Mouse (Mus musculus) embryonic fibroblast, embryonic 13.5 days (primary cell): ENCODE measurements around the gene Ptprq. TPM values are rescaled to one million over a fixed set of nuclear protein-coding genes. Genes with fewer than 3 reads are reported as not detected.

ENCODE experiments used
- H3K27ac ChIP-seq: 2 replicates; pipeline ENCODE4 v1.5.1; 2012; ENCODE audit warnings: low read length, control low read depth, inconsistent platforms; ENCODE audit not compliant: insufficient read depth
- H3K4me1 ChIP-seq: 2 replicates; pipeline ENCODE4 v1.6.1; 2011; ENCODE audit warnings: low read length; ENCODE audit not compliant: control insufficient read depth, insufficient read depth
- H3K4me3 ChIP-seq: 2 replicates; pipeline ENCODE4 v1.5.1; 2011; ENCODE audit warnings: mild to moderate bottlenecking, control low read depth, low read length; ENCODE audit not compliant: insufficient read depth
- CTCF ChIP-seq: IDR thresholded peaks from 2 replicates; pipeline ENCODE4 v1.5.1; 2011; ENCODE audit warnings: mild to moderate bottlenecking, control low read depth, low read length, moderate library complexity, borderline replicate concordance; ENCODE audit not compliant: insufficient read depth
- POLR2A ChIP-seq: IDR thresholded peaks from 2 replicates; pipeline ENCODE4 v1.6.1; 2011; ENCODE audit warnings: low read depth, mild to moderate bottlenecking, control low read depth, low read length, moderate library complexity
- polyA plus RNA-seq: library from polyadenylated mRNA; stranded (reverse); fragments of >200 nt; gene quantifications from 2 replicates; pipeline ENCODE4 v1.2.4, GENCODE M21; 2011; ENCODE audit warnings: low read depth; ENCODE audit not compliant: missing spikeins, insufficient read length

Ptprq gene
- polyA plus RNA-seq, 1 experiment = 1.3 TPM

DNA sequence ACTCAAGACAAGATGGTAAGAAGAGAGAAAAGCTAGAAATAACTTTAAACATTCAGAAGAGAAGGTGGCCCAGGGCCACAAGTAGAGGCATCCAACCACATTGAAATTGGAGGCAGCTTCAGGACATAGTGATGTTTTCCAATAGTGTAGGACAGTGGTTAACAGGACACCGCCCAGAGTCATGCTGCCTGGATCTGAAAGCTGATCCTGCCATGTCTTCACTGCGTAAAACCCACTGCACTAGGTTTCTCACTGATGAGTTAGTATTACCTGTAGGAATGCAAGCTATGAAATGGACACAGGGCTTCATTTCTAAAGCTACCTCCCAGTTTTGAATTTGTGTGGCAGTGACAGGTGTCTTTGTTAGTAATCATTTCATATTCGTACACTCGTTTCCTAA, 151.6 kb downstream of the Ptprq start:
- no peak for TF ChIP-seq CTCF
- no peak overlapping the region for H3K4me3 ChIP-seq
- H3K4me1 ChIP-seq = no peaks in the 10 kb centered on the region

GRCm38 (mm10) chr10:107562875-107563274, 157.0 kb downstream of the Ptprq start:
- TF ChIP-seq CTCF (no peak), POLR2A (no peak)
- H3K4me3 ChIP-seq = no peak overlapping the region
- no peaks in the 10 kb centered on the region for H3K4me1 ChIP-seq
- no peak overlapping the region for H3K27ac ChIP-seq

More for the DNA sequence above, 151.6 kb downstream of the Ptprq start:
- no peak overlapping the region for H3K27ac ChIP-seq

DNA sequence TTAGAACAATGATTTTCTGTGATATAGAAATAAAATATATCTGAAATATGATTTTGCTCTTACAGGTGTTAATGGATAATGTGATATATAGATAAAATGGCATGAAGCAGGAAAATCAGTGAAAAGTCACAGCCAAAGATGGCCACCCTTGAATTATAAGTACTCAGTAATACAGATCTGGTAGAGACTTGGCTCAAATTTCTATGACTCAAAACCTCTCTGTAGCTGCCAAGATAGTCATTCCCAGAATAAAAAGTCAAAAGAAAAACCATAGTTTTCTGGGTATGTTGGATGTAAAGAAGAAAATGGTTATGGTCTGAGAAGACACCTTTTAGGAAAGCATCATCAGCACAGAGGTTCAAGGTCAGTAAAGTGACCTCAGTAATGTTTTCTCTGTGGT, 159.0 kb downstream of the Ptprq start:
- no peak overlapping the region for H3K4me3 ChIP-seq
- TF ChIP-seq CTCF (no peak), POLR2A (no peak)

GRCm38 (mm10) chr10:107543026-107543425, 176.8 kb downstream of the Ptprq start:
- Histone ChIP-seq H3K27ac (no peak overlapping the region), H3K4me3 (no peak overlapping the region), H3K4me1 (no peaks in the 10 kb centered on the region)
- TF ChIP-seq CTCF (no peak), POLR2A (no peak)

More for the DNA sequence above, 159.0 kb downstream of the Ptprq start:
- Histone ChIP-seq H3K27ac (no peak overlapping the region), H3K4me1 (no peaks in the 10 kb centered on the region)

DNA sequence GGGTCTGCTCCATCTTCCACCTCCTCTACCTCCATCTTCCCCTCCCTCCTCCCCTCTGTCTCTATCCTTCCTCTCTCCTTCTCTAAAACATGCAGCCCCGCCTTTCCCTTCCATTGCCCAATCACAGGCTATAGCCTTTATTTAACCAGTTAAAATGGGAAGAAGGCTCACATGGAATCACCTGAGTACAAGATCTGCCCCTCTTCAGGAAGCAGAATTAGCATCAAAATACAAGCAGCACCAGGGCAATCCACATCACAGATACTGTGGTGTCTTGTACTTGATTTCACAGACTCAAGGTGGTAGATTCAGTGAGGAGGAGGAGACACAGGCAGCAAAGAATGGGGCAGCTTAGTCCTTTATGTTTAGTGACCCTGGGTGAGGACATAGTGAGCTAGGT, 191.1 kb downstream of the Ptprq start:
- Histone ChIP-seq H3K4me1 (no peaks in the 10 kb centered on the region), H3K27ac (no peak overlapping the region), H3K4me3 (no peak overlapping the region)
- no peak for TF ChIP-seq CTCF
- no peak for TF ChIP-seq POLR2A

GRCm38 (mm10) chr10:107519216-107519615, 200.6 kb downstream of the Ptprq start:
- Histone ChIP-seq H3K4me1 (no peaks in the 10 kb centered on the region), H3K4me3 (no peak overlapping the region), H3K27ac (no peak overlapping the region)
- TF ChIP-seq POLR2A = no peak
- TF ChIP-seq CTCF = no peak

DNA sequence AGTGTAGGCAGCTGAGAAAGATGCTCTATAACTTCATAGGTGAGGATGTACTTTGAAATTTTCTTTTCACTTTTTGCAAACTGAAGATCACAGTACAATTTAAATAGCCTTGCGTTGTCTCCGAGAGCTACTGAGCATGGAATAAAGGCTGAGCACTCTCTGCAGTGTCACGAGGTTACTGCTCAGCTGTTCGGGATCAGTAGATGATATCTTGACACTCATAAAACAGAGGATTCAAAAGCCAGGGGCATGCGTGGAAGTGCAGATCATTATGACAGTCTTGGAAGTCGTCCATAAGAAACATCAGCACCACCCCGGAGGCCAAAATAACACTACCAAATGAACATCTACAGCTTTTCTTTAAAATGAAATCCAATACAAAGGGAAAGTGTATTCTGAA, 203.2 kb downstream of the Ptprq start:
- no peak overlapping the region for H3K27ac ChIP-seq
- TF ChIP-seq POLR2A (no peak), CTCF (no peak)
- H3K4me1 ChIP-seq = no peaks in the 10 kb centered on the region
- no peak overlapping the region for H3K4me3 ChIP-seq

DNA sequence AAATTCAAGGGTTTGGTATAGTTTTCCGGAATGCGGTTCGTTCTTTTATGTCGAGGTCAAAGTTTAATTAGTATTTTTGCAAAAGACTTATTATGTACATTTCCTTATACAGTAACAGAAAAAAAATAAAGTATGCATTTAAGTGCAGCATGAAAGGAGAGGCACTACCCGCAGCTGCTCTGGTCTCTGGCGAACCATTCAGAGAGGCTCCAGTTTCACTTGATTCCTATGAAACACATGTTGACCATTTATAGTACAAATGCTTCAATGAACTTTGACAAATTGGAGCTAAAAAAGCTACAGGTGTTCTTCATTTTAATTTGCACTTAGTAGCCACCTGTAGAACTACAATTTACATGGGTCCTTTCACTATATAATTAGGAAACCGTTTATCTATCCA, 205.1 kb downstream of the Ptprq start:
- H3K4me1 ChIP-seq = no peaks in the 10 kb centered on the region
- no peak overlapping the region for H3K4me3 ChIP-seq
- no peak for TF ChIP-seq CTCF
- no peak for TF ChIP-seq POLR2A
- H3K27ac ChIP-seq = no peak overlapping the region

DNA sequence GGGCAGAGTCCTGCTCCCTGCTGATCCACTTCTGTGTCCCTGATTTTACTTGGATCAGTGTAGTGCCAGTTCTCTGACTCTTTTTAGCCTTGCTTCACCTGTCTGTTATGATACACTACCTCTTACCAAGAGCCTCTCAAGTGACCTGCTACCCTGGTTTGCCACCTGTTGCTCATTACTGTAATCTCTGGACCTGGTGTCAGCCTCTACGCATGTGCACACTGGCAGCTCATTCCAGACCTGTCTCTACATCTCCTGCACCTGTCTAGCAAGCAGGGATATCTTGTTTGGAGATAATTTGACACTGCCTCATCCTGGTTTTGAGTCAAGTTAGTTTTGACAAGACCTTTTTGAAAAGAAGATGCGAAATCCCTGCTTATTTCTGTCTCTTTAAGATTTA, 213.5 kb downstream of the Ptprq start:
- no peak for TF ChIP-seq POLR2A
- no peak for TF ChIP-seq CTCF

DNA sequence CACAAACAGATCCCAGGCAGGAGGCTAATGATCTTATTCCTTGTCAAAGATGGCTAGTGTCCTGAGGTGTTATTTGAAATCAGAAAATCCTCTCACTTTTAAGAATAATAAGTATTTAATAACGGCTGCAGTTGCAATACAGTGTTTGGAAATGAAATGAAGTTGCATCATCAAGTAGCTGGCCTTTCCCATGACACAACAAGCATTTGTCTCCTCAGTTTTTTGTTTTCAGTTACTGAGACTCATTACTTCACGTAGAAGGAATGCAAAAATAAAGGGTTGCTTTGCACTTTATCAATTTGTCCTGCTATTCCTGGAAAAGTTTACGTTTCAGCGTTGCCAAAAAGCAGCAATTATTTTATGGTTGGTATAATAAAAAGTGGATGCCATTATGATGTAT, 216.4 kb downstream of the Ptprq start:
- peaks cover 4% of the 10 kb centered on the region; the same call in 1 of the 2 replicates for H3K4me1 ChIP-seq
- TF ChIP-seq POLR2A (no peak), CTCF (no peak)
- no peak overlapping the region for H3K27ac ChIP-seq
- no peak overlapping the region for H3K4me3 ChIP-seq

More for the DNA sequence above, 213.5 kb downstream of the Ptprq start:
- Histone ChIP-seq H3K4me3 (no peak overlapping the region), H3K4me1 (peaks cover 4% of the 10 kb centered on the region; the same call in 1 of the 2 replicates), H3K27ac (no peak overlapping the region)

- Histone ChIP-seq H3K27ac (no peak overlapping the region), H3K4me1 (peaks cover 4% of the 10 kb centered on the region; the same call in 1 of the 2 replicates), H3K4me3 (no peak overlapping the region)
- TF ChIP-seq CTCF (no peak), POLR2A (no peak)
These were observed 217.7 kb downstream of the Ptprq start for GRCm38 (mm10) chr10:107502193-107502592.

DNA sequence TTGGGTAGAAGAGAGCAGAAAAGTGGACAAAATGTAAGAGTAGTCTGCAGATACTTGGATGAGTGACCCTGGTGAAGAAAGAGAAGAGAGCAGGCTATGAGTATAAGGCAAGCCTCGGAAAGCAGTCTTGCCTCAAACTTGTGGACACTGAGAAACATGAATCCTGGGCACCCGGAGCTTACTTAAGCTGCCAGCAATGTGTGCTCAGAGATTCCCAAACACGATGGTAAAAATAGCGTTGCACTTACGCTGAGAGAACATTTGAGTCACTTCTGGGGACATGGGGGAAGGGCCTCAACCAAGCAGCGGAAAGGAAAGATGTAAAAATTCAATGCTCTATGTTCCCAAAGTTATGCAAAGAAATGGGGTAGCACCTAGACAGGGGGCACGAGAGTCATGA, 220.2 kb downstream of the Ptprq start:
- H3K4me3 ChIP-seq = no peak overlapping the region
- TF ChIP-seq CTCF (no peak), POLR2A (no peak)

More for the DNA sequence above, 220.2 kb downstream of the Ptprq start:
- H3K27ac ChIP-seq = no peak overlapping the region
- H3K4me1 ChIP-seq = peaks cover 4% of the 10 kb centered on the region; the same call in 1 of the 2 replicates
